8 mouse cellular contexts compared by ENCODE assay signal in genomic region chr9:113742361-113742794, GRCm38 (mm10). TPM values are rescaled to one million over a fixed set of nuclear protein-coding genes. Genes with fewer than 3 reads are reported as not detected.
A peak's percentile ranks its signal among the peaks of the same experiment; 100 is the strongest.
DNase-seq lines count a peak whose midpoint lies in the region; ATAC-seq and TF ChIP-seq lines count a peak whose summit lies in the region.

No protein-coding gene starts in this region.

- ATAC-seq in liver, embryonic 14.5 days (ENCODE audit: insufficient read depth) = no peak
- ATAC-seq in neural tube, embryonic 14.5 days (ENCODE audit: low read depth) = no peak
- ATAC-seq in monocyte, adult 5-6 weeks (replicated peaks; ENCODE audit: insufficient number of reproducible peaks, low FRiP score, low TSS enrichment, poor library complexity, severe bottlenecking) = no peak

- H3K27me3 ChIP-seq in liver, embryonic 14.5 days (ENCODE audit: control insufficient read depth, insufficient read depth, low read length) = no peaks in the 10 kb centered on the region
- no peaks in the 10 kb centered on the region; the same call in 1 of the 2 replicates for H3K27me3 ChIP-seq in neural tube, embryonic 14.5 days (ENCODE audit: control insufficient read depth, insufficient read depth, low read length)

- H3K27ac ChIP-seq in liver, embryonic 14.5 days = peak overlapping the region; percentile 56
- no peak overlapping the region for H3K27ac ChIP-seq in neural tube, embryonic 14.5 days (ENCODE audit: low read depth, low read length)

- H3K4me3 ChIP-seq in liver, embryonic 14.5 days (ENCODE audit: insufficient read depth in 1 of 2, low read depth in 2 of 2, low read length in 2 of 2) = peak overlapping the region; percentile 86 to 90
- peak overlapping the region; percentile 95 for H3K4me3 ChIP-seq in neural tube, embryonic 14.5 days (ENCODE audit: low read depth, low read length)

- H3K9me3 ChIP-seq in liver, embryonic 14.5 days (ENCODE audit: control insufficient read depth, low read length) = no peaks in the 10 kb centered on the region
- no peaks in the 10 kb centered on the region for H3K9me3 ChIP-seq in neural tube, embryonic 14.5 days (ENCODE audit: control insufficient read depth, low read length)

- no peak for TF ChIP-seq EP300 in liver, embryonic 14.5 days (IDR thresholded peaks at IDR 0.05; ENCODE audit: low read depth)

- peak; percentile 15 for DNase-seq in thymus, postnatal 4 days
- DNase-seq in thymus, postnatal 14 days = no peak
- DNase-seq in cerebellum, postnatal 36 days = peak; percentile 20 to 31
- DNase-seq in heart, adult 8-10 months (ENCODE audit: low spot score) = peak; percentile 31
- DNase-seq in kidney, adult 9 months = peak; percentile 49
- no peak for DNase-seq in liver, embryonic 14.5 days (ENCODE audit: low read depth in 3 of 3, low spot score in 3 of 3)

- peak overlapping the region; percentile 99 for H3K4me2 ChIP-seq in liver, embryonic 14.5 days (ENCODE audit: low read depth)
- H3K4me2 ChIP-seq in neural tube, embryonic 14.5 days (ENCODE audit: low read depth, low read length) = peak overlapping the region; percentile 80

- TF ChIP-seq CTCF in liver, embryonic 14.5 days (IDR thresholded peaks at IDR 0.05; ENCODE audit: low read depth) = peak; percentile 32; the same call in 1 of the 2 replicates

- WGBS in liver, embryonic 14.5 days (ENCODE audit: insufficient replicate concordance) = 5% methylated on average over 17 of the region's 17 CpGs
- 4% methylated on average over 17 of the region's 17 CpGs for WGBS in neural tube, embryonic 14.5 days

- peaks cover 5 to 9% of the 10 kb centered on the region in 2 experiments for H3K4me1 ChIP-seq in liver, embryonic 14.5 days (replicated peaks; ENCODE audit: control insufficient read depth in 2 of 2, insufficient read depth in 2 of 2, low read length in 1 of 2)
- H3K4me1 ChIP-seq in neural tube, embryonic 14.5 days (ENCODE audit: control insufficient read depth, insufficient read depth, low read length) = peaks cover 9% of the 10 kb centered on the region

- peak overlapping the region; percentile 79 for H3K9ac ChIP-seq in liver, embryonic 14.5 days (replicated peaks)
- H3K9ac ChIP-seq in neural tube, embryonic 14.5 days (replicated peaks; ENCODE audit: low read depth, low read length) = peak overlapping the region; percentile 72

- no peaks in the 10 kb centered on the region for H3K36me3 ChIP-seq in liver, embryonic 14.5 days (replicated peaks; ENCODE audit: control insufficient read depth, insufficient read depth, low read depth)
- no peaks in the 10 kb centered on the region for H3K36me3 ChIP-seq in neural tube, embryonic 14.5 days (ENCODE audit: control insufficient read depth, insufficient read depth, low read length)

RNA-seq across cellular contexts. Expression of gene Clasp2, which starts 1.1 kb away (rescaled TPM):
- 10 to 100 TPM; 53.8 to 62.5 (median 58.9) TPM for total RNA-seq in heart, adult 8-10 months (2022)
- 3.1 and 4.7 TPM in 2 replicates for polyA plus RNA-seq in liver, embryonic 14.5 days (2012; rRNA removed)
- 8.8 and 11.6 TPM in 2 replicates for polyA plus RNA-seq in liver, embryonic 14.5 days (2014; fragmentation: Nextera tagmentation; extraction: Ambion mirVana)
- polyA plus RNA-seq in neural tube, embryonic 14.5 days (2014; fragmentation: Nextera tagmentation; extraction: Ambion mirVana) = 171 and 176 TPM in 2 replicates
- 39.7 to 59.4 TPM (median 42.1 TPM) in 3 replicates for total RNA-seq in monocyte, adult 5-6 weeks (2017)

RNA-seq across cellular contexts. Expression of gene Pdcd6ip, which starts 34.3 kb away (rescaled TPM):
- total RNA-seq in heart, adult 8-10 months (2022) = 10 to 100 TPM; 60.2 to 63.5 (median 61.6) TPM
- polyA plus RNA-seq in liver, embryonic 14.5 days (2012; rRNA removed) = 16.4 and 23.4 TPM in 2 replicates
- 29.4 and 35.3 TPM in 2 replicates for polyA plus RNA-seq in liver, embryonic 14.5 days (2014; fragmentation: Nextera tagmentation; extraction: Ambion mirVana)
- polyA plus RNA-seq in neural tube, embryonic 14.5 days (2014; fragmentation: Nextera tagmentation; extraction: Ambion mirVana) = 28.6 and 42.7 TPM in 2 replicates
- total RNA-seq in monocyte, adult 5-6 weeks (2017) = 173 to 227 TPM (median 191 TPM) in 3 replicates

Comparison
In these comparisons a context has a peak if more than half of its experiments do, and no peak if none do; other contexts are left out.
1. DNase-seq: peak in thymus, postnatal 4 days (single experiment), cerebellum, postnatal 36 days (2 of 2), heart, adult 8-10 months (single experiment) and kidney, adult 9 months (single experiment); none in thymus, postnatal 14 days (single experiment) and liver, embryonic 14.5 days (0 of 3).